Mouse (Mus musculus) fat pad, adult 2 months (tissue): ENCODE measurements around the gene Zfr.

Experiments used
- DNase-seq: peaks from one replicate; pipeline ENCODE4 v3.0.0-alpha.2; 2011; ENCODE audit warnings: low read depth, low spot score; ENCODE audit errors: extremely low read depth

The Zfr gene

DNA sequence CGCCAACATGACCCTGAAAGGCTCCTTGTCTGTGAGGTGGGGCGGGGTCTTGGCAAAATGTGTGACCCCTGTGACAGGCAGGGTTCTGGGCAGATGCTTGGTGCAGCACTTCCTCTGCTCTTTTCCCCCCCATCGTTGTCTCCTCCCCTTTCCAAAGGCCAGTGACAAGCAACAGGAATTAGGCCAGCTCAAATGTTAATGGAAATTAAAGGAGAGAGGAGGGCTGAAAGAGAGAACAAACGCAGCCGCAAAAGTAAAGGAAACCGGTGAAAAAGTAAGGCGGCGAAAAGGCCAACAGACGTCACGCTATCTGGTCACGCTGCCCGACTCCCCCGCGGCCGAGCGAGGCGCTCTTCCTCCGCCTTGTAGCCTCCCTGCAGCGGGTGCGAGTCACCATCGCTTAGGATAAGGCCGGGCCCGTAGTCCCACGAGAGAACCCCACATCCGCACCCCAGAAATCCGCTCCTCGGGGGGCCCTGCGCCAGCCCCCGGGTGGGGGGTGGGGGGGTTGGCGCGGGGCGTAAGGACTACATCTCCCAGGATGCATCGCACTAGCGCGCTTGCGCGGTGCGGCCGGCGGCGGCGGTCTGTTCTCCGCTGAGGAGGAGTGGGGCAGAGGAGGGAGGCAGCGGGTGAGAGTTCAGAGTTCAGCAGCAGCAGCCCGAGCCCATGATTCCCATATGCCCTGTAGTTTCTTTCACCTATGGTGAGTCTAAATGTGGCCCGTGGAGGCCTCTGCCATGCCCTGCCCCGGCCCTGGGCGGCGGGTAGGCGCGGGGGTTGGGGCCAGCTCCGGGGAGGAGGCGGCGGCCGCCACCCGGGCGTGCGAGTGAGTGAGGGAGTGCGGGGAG lies at the start of gene Zfr:
Gene Zfr (plus strand): TSS at position 590 of the 851 bp plus-strand sequence.
- no peak for DNase-seq

DNA sequence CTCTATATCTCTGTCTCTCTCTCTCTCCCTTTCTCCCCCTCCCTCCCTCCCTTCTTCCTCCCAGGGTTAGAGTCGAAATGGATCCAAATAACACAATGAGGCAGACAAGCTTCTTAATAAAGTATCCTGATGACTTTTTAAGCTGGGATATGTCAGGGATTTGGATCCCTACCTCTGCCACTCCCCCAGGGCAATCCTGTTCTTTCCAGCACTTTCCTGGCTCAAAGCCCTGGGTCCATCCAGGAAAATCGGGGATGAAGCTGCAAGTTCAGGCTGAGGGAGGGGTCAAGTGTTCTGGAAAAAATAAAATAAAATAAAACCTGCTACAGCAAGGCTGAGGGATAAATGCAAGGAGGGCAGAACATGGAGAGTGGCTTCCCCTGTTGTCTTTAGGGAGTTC lies 49.7 kb upstream of the Zfr start:
- no peak for DNase-seq

DNA sequence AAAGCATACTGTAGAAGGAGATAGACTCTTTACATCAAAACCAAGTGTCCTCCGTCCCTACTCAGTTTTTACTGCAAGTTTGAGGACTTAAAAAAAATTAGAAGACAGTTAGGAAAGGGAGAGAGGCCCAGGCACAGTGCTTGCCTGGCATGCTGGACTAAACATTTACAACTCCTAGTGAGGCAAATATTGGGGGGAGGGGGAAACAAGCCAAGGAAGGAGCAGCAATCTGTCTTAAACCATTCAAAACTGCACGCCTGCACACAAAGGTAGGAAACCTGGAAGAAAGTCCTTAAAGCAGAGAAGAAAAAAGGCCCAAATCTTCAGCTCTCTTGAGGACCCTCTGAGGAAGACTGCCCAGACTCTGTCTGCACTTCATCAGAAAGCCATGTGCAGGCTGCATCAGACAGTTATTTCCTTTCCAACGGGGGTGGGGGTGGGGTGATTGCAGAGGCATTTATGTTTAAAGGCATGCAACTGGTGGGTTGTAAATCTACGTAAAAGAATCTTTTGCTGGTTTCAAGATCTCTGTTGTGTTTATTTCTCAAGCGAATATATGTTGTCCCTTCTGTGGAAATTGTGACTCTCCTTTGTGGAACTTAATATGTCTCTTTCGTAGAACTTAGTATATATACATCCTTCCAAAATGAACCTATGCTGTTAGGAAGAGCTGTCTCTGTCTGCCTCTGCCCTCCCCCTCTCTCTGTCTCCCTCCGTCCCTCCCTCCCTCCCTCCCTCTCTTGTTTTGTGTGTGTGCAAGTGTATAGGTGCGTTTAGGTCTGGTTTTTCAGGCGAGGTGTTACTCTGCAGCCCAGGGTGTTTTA lies 49.0 kb upstream of the Zfr start:
- no peak for DNase-seq

DNA sequence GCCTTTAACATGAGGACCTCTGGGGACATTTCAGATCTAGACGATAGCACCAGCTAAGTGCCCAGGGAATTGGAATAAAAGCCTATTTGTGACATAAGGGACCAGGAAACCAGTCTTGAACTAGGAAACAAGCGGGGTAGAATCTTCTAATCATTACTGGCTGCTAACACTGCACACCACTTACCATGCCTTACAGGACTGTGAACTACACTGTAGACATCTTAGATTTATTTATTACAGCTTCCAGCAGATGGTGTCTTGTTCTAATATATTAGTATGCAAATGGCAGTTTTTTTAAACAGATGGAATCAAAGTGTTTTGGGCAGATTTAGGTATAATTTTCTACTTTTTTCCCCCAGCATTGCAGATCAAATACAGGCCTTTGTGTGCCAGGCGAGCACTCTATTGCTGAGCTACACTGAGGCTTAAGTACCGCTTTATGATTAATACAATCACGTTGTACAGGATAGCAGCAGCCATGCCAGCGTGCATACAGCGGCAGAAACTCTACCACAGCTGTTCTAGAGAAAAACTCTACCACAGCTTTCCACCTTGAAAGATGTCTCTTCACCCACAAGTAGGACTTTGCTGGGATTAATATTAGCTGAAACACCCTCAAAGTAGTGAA lies 44.8 kb upstream of the Zfr start:
- no peak for DNase-seq

DNA sequence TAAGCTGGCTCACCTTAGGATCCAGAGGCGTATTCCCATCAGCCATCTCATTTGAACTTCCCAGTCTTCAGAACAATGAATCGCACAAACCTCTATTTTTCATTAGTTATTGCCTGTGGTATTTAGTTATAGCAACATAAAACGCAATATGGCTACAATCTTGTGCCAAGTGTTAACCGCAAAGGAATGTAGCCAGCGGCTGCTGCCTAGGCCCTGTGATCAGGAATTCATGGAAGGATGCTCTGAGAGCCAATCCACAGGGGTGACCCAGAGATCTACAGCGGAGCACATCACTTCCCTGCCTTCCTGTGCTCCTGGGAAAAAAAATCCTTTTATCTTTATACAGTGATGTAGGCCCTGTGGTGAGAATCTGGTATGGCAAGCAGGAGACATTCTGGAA lies 43.2 kb upstream of the Zfr start:
- no peak for DNase-seq

DNA sequence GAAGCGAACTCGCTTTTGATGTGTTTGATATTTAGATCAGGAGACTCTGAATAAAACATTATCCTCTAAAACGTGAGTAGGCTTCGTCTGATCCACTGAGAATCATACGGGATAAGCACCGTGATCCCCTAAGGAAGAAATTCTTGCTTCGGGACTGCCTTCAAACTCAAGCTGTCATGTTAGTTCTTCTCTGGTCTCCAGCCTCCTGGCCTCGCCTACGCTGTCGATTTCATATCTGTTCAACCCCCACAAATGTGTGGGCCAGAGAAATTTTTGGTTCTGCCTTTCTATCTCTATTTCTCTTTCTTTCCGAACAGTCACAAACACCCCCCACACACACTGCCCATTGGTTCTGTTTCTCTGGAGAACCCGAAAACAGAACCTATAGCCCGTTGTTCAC lies 35.3 kb upstream of the Zfr start:
- no peak for DNase-seq

DNA sequence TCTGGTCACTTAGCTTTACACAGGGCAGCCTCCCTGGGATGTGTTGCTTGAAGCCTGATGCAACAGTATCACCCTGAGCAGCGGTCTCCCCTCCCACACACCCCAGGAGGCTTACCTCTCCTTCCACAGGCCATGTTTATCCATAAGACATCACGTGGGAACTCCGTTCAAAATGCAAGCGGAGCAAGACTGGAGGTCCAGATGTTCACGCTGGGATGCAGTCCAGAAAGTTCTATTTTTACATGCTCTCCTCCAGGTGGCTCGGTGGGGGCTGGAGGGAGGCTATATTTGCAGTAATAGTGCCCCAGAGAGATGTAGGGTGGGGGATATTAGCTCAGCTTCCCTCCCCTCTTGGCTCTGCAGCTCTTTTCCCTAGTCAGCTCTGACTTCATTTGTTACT lies 33.5 kb upstream of the Zfr start:
- DNase-seq: no peak

DNA sequence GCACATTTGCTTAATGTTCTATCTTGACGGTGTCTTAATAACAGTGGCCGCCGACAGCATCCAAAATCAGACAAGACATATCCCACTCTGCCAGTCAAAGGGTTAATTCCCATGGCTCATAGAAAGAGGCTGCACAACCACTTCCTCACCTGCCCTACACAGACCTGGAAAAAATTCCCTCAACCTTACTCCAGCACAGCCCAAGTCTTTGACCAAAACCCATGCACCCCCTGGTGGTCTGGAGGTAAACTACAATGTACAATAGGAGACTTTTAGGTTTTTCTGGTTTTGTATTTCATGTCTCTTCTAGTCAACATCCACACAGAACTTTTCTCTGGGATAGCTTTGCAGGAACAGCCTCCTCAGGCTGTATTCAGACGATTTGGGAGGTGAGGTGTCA lies 32.8 kb upstream of the Zfr start:
- DNase-seq: no peak

DNA sequence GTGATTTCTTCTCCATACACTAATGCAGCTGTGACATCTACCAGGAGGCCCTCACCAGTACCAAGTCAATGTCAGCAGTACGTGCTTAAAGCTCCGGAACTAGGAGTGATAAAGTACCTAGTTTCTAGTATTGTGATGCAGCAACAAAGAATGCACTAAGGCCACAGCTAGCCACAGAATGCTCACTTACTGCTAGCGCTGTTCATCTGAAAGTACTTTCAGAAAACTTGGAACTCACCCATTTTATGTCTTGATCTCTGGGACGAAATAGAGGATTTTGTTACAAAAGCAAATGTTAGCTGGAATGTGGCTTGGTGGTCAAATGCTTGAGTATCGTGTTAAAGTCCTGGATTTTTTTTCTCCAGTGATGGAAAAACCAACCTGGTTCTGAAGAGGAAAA lies 30.0 kb upstream of the Zfr start:
- DNase-seq: no peak

DNA sequence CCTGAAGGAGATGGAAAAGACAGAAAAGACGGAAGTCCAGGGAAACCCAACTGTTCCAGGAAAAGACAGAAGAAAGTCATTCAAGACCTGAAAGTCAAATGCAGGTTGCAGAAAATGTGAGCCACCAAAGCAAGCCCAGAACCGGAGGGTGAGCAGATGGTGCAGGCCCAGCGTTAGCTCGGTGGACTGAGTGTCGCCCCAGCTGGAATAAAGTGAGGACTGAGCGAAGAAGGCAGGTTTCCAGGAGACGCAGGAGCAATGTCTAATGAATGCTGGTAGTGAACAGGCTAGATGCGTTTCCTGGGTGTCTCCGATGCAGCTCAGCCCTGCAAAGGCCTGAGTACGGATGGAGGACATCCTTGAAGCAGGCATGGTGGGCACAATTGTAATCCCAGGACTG lies 29.5 kb upstream of the Zfr start:
- DNase-seq: no peak

DNA sequence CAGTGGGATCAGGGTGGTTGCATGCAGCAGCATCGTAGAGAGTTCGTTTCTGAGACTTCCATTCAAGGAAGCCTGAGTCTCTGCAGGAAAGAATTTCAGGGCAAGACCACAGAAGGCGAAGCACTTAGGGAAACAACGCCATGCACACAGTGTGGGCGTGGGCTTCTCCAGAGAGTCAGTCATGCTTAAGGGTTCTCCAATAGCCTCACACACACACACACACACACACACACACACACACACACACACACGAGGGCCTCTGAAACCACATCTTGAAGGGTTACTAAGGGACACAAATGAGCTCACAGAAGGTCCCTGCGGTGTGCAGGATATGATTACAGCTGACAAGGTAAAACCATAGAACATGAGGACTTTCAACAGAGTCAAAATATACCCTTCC lies 27.5 kb upstream of the Zfr start:
- DNase-seq: no peak

DNA sequence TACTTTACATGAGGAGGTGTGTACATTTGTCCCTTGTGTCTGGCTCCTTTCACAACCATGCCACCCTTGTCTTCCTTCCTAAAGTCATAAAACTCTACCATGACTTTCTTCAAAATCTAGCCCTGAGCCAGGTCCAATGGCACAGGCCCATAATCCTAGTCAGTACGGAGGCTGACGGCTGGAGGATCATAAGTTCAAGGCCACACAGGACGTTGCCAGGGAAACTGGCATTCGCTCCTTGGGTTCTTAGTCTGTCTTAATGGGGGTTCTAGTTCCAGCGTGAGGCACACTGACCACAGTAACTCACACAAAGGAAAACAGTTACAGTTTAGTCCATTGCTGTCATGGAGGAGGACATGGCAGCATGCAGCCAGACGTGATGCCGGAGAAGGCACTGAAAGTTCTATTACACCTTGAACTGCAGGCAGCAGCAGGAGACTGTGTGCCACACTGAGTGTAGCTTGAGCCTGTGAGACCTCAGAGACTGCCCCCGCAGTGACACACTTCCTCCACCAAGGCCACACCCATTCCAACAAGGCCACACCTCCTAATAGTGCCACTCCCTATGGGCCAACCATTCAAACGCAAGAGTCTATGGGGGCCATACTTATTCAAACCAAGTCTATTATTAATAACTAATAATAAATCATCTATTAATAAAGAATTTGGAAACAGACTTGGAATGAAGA lies 26.5 kb upstream of the Zfr start:
- DNase-seq: no peak

DNA sequence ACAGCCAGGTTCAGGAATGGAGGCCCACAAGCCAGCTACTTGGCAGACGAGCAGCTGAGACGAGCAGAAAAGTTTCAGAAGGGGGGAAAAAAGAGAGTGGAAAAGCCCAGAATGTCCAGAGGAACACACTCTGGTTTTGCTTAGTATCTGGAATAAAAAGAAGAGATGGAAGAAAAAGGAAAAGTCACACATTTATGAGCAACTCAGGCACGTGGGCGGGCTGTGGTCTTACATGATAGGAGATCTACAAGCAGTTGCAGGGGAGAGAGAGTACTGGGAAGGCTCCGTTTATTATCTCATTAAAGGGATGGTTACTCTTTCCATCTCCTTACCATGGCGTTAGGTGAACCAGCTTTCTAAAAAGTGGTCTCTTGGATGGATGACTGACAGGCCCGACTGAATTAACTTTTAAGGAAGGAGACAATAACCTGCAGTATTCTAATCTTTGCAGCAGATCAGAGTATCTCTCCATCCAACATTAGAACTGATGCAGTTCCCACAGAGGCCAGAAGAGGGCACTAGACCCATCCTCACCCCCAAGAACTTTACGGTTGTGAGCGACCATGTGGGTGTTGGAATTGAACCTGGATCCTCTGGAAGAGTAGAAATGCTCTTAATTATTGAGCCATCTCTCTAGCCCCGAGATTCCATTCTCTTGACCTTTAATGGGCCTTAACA lies 25.7 kb upstream of the Zfr start:
- no peak for DNase-seq

DNA sequence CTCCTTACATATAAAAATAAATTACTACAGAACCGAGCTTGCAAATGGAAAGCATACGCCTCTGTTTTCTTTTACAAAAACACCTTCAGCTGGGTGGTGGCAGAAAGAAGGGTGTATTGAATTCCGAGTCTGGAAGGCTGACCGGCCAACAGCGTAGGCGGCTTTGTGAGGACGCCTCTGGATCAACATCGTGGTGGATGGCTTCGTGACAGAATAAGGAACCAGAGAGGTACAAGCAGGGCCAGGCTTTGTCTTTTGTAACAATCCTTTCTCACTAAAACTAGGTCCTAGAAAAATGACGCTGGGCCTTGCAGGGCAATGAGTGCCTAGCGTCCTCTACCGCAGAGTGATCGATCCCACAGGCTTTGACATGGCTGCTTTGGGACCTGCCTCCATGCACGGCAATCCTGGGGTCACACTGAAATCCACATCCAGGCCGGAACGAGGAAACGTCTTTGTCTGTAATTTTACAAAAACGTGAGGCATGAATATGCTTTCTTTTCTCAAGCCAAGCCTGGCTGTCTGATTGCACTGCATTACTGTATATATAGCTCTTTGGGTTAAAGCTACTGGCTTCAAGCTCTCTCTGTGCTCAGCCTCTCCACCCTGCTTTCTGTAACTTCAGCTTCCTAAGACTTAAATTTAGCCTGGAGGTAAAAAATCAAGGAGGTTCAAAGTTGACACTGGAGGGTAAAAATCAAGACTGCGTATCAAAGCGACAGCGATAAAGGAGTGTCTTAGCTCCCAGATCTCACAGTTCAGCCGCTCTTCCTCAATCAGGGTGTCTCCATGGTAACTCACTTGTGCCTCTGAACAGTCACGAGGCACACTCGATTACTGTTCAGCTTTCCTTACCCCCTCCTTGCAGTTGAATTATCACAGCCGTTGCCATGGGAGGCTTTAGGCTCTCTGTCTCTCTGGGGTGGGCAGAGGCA lies 24.3 kb upstream of the Zfr start:
- DNase-seq: no peak

DNA sequence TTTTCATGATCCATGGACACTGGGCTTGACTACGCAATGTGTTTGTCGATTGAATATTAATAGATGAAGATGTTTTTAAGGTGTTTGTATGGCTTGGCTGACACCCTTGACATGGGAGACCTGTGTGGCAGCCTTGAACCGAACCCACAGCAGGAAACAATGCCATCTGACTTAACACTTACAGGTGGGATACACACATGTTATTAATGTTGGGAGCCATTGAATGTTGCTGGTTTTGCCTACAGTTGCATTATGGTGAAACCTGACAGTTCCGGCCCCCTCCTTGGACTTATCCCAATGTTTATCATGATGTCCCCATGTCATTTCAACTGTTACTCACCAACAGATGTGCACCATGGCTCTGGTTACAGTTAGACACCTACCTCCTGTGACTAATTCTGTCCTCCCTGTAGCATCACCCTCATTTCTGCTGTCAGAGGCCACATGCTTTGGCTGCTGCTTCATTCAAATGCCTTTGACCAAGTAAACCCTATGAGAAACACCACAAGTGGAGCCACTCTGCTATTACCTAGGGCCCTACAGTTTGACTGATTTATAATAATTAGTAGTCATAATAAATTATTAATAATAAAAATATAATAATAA lies 23.6 kb upstream of the Zfr start:
- no peak for DNase-seq

DNA sequence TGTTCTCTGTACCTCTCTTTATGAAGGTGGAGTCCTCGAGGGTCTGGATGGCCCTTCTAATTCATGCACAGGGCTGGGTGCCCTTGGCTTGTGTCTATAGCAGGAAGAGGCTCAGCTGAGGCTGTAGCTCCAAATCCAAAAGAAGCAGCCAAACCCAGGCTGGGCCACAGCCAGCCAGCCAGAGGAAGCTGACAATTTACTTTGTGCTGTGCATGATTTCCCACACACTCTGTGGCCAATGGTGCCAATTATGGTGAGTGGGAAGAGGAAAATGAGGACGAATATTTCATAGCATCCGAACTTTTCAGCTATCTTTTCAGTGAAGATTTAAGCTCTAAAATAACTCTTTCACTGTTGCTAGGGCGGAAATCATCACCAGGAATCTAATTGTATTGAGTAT lies 21.2 kb upstream of the Zfr start:
- no peak for DNase-seq

DNA sequence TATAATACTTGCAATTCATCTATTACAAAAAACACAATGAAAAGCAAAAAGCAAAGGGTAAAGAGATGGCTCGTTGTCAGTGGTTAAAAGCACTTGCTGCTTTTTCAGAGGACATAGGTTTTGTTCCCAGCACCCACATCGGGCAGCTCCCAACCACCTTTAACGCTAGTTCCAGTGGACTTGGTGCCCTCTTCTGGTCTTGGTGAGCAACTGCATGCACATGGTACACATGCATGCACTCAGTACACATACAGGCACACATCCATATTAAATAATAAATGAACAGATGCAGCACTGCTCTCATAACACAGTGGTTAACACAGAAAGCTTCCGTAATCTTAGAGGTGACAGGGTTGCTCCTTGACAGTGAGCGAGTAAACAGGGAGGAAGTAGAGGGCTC lies 20.3 kb upstream of the Zfr start:
- no peak for DNase-seq

DNA sequence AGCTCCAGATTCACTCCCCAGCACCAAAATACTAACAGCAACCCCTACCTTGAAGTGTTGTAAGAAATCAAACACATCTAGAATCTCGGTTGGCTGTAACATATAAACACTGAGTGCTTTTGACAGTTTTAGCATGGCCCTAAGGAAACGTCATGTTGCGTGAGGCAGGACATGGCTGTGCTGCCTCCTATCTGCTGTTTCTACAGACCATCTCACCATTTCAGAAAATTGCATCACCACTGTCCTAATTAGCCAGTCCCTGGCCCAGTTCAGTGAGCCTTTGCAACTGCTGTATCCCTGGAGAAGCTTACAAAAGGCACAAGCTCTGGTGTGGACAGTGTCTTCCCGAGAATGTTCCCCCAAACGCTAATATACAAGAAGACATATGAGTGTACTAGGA lies 16.7 kb upstream of the Zfr start:
- DNase-seq: peak; percentile 79

DNA sequence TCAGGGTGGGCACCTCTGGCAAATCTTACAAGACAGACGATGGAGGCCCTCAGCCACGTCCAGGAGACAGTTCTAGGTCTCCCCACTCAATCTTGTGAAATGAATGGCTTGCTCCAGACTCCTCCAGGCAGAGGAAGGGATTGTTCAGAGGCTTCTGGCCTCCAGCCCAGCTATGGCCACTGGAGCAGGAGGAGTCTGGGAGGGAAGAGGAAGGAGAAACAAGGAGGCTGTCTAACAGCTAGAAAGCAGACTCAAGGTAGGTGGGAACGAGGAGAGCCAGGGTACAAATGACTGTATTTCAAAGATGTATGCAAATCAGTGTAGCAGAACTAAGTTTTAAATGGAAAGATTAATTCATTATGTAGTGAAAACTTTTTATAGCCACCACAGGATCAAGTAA lies 13.9 kb upstream of the Zfr start:
- DNase-seq: no peak
